Mouse (Mus musculus) adrenal gland, postnatal 36 days (tissue): ENCODE measurements at regions not wholly inside any gene's neighbourhood (a gene's known extent, or its start where the extent isn't known, plus 50 kb on each side); places are given as distances from the start of the nearest gene placed in this dataset.
A peak's percentile ranks its signal among the peaks of the same experiment; 100 is the strongest.

Experiments used
- DNase-seq, 2 experiments: peaks; one replicate each; pipeline ENCODE4 v3.0.0; 2021; ENCODE audit warnings: mixed read lengths in 1 of 2

DNA sequence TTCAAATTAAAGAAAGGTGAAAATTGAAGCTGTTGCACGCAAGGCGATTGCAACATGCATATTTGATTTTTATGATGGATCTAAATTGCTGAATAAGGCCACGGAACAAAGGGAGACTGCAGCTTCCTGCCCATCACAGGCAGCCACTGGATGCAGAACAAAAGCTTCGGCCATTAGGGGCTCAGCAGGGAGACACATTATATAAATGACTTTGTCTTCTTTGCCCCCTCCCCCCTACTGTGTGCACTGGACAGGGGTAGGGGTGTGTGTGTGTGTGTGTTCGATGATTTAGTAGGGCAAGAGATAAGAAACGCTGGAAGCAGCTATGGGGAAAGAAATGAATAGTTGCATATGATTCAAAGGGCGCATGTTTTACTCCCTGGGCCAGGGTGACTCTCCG, 481.2 kb upstream of the Pmfbp1 start:
- no peak for DNase-seq

DNA sequence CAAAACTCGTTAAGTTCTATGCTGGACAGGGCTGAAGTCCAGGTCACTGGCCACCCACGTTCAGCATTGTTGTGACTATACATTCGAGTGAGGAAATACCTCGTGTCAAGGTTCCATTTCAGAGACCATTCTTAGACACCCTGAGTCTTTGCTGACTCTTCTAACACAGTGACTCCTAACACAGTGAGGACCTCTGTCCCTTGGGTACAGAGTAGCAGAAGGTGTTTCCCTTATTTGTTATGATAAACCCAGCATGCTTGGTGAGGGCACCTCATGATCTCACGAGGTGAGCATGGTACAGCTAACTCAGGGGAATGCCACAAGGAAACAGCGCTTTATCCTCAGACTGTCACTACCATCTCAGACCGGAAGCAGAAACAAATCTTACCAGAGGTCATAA, 480.2 kb upstream of the Pmfbp1 start:
- DNase-seq, result no peak

GRCm38 (mm10) chr8:109014746-109015145, 479.1 kb upstream of the Pmfbp1 start:
- DNase-seq, result peak; percentile 55 to 74

GRCm38 (mm10) chr8:109019565-109019964, 474.3 kb upstream of the Pmfbp1 start:
- no peak for DNase-seq

GRCm38 (mm10) chr8:109020102-109020501, 473.7 kb upstream of the Pmfbp1 start:
- no peak for DNase-seq

- DNase-seq, result no peak
Measured at GRCm38 (mm10) chr8:109027923-109028322, 465.9 kb upstream of the Pmfbp1 start.

- no peak for DNase-seq
Measured at GRCm38 (mm10) chr8:109053608-109054007, 440.2 kb upstream of the Pmfbp1 start.

DNA sequence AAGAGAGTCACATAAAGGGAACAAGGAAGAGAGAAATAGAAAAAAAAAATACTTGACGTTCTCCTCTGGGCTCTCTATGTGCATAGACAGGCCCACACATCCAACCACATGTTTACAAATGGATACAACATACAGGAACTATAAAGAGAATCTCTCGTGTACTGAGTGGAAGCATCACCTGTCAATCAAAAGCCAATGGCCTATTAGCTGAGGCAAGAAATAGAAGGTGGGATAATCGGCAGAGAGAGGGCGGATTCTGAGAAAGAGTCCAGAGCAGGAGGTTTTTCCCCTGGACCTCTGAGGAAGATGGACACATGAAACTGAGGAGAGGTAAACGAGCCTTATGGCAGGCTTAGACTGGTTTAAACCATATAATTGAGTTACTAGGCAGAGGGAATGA, 434.7 kb upstream of the Pmfbp1 start:
- no peak for DNase-seq

DNA sequence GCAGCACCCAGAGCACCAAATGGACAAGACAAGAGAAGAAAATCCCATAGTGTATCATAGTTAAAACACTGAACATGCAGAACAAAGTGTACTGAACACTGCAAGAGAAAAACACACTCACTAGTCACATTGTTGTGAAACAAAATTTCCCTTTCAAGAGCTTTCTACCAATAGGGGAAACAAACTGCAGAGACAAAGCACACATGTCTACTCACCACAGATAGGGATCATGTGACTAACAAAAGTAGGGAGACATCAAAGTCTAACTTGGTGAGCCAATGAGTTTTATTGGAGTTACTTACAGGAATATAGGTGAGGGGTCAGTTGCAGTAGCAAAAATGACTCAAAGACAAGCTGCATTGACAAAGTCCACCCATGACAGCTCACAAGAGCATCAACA, 431.5 kb upstream of the Pmfbp1 start:
- DNase-seq, result no peak

GRCm38 (mm10) chr8:109073715-109074114, 420.1 kb upstream of the Pmfbp1 start:
- no peak for DNase-seq

GRCm38 (mm10) chr8:109075006-109075405, 418.8 kb upstream of the Pmfbp1 start:
- no peak for DNase-seq

- peak in 1 of 2 experiments; percentile 4 for DNase-seq
Measured at GRCm38 (mm10) chr8:109079223-109079622, 414.6 kb upstream of the Pmfbp1 start.

DNA sequence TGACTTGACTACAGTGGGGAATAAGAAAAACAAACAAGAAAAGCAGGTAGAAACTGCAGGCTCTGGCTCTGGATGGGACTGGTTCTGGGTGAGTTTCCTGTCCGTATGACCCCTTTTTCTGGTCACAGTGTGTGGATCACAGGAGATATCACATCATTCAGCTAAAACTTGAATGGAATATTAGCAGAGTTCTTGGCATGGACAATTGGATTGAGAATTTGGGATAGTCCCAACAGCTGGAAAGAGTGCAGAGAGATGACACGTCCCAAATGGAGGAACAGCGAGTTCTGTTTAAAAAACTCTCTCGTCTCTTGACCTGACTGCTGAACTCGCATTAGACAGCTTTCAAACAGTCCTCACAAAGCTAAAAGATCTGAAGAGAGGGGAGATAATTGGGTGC, 412.5 kb upstream of the Pmfbp1 start:
- no peak for DNase-seq

DNA sequence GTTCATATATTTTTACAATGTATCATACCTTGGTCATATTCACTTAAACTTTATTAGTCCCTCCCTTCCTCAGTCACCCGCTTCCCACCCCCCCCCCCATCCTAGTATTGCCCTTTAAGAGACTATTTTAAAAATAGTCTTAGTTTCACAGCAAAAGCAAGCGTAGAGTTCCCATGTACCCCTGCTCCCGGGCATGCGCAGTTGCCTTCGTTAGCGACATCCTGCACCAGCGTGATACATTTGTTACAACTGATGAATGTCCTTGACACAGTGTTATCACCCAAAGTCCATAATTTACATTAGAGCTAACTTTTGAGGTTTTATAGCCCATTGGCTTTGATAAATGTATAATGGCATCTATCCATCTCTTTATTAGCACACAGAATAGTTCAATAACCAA, 408.7 kb upstream of the Pmfbp1 start:
- peak in 1 of 2 experiments; percentile 8 for DNase-seq

GRCm38 (mm10) chr8:109087781-109088180, 406.0 kb upstream of the Pmfbp1 start:
- DNase-seq, result no peak

DNA sequence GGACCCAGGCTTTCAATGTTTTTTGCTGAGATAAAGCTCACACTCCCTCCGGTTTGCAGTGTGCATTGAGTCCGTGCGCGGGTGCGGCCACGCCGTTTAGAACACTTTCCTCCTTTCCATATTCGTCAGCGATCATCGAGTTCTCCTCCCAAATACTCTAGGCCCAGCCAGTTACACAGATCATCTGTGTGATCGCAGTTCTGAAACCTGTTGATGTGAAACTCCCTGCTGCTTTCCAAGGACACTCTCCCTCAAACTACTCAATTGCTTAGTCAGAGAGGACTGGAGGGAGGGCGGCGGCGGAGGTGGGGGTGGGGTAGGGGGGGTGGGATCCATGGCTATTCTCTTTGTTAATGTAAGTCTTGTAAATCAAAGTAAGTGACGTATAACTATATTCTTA, 394.2 kb upstream of the Pmfbp1 start:
- DNase-seq, result no peak

DNA sequence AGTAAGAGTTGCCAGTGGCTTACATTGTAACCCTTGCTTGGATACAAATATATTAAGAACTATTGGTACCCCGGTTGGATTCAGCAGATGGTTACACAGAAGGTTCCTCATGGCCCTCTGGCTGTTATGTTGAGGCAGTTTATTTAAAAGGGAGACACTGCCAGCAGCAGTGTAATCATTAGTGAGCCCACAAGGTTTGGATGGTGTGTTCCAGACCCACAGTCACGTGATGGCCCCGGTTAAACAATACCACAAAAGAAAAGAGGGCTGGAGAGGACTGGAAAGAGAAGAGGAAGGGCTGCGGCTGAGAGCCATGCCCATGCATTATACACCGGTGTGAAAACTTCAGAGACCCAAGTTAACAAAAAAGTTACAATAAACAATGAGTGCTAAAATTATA, 392.4 kb upstream of the Pmfbp1 start:
- DNase-seq, result no peak

- no peak for DNase-seq
Measured at GRCm38 (mm10) chr8:109104798-109105326, 389.0 kb upstream of the Pmfbp1 start.

- no peak for DNase-seq
Measured at GRCm38 (mm10) chr8:109105693-109106092, 388.1 kb upstream of the Pmfbp1 start.

DNA sequence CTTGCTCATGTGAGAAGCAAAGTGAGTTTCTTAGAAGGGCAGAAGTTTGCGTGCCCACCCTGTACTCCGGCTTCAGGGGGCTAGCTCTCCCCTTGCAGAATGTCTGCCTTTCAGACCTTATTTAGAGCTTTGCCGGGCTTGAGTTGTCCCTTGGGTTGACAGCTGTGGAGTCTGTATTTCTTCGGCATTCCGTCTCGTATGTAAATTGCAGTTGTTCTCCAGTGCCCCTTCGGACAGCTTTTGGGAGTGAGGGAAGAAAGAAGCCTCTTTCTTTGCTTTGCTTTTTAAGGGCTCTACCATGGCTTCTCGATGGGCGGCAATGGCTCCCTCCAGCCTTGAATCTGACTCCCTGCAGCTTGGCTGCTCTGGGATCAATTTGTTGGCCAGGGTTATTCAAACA, 386.9 kb upstream of the Pmfbp1 start:
- no peak for DNase-seq

DNA sequence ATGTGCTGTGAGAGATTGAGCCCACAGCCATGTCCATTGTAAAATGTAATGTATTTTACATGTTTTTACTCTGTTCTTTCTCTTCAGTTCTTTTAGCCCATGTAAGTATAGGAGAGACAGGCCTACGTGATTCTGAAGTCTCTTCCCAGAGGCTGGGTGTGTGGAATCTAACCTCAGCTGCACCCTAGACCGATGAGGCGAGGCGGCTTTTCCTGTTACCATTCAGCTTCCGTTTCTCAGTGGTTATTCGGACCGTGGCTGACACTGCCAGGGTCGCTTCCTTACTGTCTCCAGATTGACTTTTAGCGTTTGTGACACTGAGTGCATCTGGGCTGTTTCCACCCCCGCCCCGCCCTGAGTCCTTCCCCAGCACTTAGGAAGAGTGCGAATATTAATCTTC, 386.1 kb upstream of the Pmfbp1 start:
- no peak for DNase-seq

GRCm38 (mm10) chr8:109109390-109109789, 384.4 kb upstream of the Pmfbp1 start:
- DNase-seq, result no peak

DNA sequence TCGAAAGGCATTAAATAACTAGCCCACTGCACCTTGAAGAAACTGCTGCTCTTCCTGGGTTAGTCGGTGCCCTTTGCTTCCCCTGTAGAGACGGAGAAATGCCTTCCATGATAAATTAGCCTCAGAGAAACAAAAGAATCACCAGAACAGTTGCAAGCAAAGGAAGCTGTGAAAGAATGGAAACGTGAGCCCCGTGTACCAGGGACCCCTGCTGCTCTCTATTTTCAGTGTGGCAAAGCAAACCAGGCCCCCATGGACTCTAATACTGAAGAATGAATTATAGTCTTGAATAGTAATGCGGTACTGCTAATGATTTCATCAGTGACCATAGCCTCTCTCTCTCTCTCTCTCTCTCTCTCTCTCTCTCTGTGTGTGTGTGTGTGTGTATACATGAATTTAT, 372.1 kb upstream of the Pmfbp1 start:
- no peak for DNase-seq

DNA sequence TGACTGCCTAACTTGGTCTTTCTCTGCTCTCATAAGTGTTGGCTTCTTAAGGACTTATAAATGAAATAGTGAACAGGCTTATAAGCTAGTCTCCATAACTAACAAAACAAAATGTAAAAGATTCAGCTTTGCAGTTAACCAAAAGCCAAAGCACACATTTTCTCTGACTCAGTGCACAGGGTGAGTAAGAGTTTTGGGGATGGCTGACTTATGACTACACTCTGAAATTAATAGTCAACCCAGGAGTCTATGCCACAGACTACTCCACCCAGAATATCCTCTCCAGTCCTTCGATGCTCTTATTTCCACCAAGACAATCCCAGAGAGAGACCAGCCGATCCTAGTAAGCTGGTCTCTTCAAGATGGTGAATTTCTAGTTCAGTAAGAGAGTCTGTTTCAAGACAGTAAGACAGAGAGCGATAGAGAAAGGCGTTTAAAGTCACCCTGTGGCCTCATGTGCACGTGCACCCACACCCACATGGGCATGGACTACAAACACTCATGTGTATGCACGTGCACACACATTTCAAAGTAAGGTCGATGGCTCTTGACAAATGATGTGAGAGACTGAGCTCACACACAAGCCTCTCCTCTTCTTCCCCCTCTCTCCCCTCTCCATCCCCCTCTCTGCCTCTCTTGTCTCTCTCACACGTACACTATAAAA, 351.2 kb upstream of the Pmfbp1 start:
- no peak for DNase-seq

GRCm38 (mm10) chr8:109151711-109152110, 342.1 kb upstream of the Pmfbp1 start:
- no peak for DNase-seq
